Mouse (Mus musculus) liver, embryonic 14.5 days (tissue): ENCODE measurements around the gene Klhl2.

Experiments
- CTCF ChIP-seq: IDR thresholded peaks from 2 replicates; pipeline ENCODE4 v1.5.1; 2016; ENCODE audit warnings: antibody characterized with exemption, low read depth, control low read depth
- EP300 ChIP-seq: IDR thresholded peaks from 2 replicates; pipeline ENCODE4 v1.6.1; 2016; ENCODE audit warnings: antibody characterized with exemption, low read depth

- TF ChIP-seq EP300 (no peak), CTCF (no peak)
These were observed 82.8 kb downstream of the Klhl2 start for GRCm38 (mm10) chr8:64767047-64767446.
